Mouse (Mus musculus) embryonic fibroblast, embryonic 13.5 days (primary cell): Measurements from ENCODE around the gene Mgat4a.

Source experiments
- CTCF ChIP-seq: IDR thresholded peaks from 2 replicates; pipeline ENCODE4 v1.5.1; 2011; ENCODE audit warnings: mild to moderate bottlenecking, control low read depth, low read length, moderate library complexity, borderline replicate concordance; ENCODE audit not compliant: insufficient read depth
- POLR2A ChIP-seq: IDR thresholded peaks from 2 replicates; pipeline ENCODE4 v1.6.1; 2011; ENCODE audit warnings: low read depth, mild to moderate bottlenecking, control low read depth, low read length, moderate library complexity

DNA sequence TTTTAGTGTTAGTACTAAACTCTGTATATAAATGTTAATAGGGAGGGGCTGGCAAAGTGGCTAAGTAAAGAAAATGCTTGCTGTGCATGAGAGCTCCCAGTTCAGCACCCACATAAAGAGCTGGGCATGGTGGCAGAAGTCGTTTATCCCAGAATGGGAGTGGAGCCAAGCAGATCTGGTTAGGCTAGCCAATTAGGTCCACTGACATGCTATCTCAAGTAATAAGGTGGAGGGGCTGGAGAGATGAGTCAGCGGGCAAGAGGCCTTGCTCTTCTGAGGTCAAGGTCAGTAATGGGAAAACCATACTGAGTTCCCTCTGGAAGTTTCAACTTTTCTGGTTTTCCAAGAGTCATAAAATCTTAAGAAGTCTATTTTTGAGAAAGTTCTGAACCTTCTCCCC is 111.9 kb downstream of the Mgat4a start:
- TF ChIP-seq CTCF (no peak), POLR2A (no peak)
